Mouse (Mus musculus) urinary bladder, postnatal 14 days (tissue): ENCODE measurements at regions not wholly inside any gene's neighbourhood (a gene's known extent, or its start where the extent isn't known, plus 50 kb on each side); places are given as distances from the start of the nearest gene placed in this dataset.
A peak's percentile ranks its signal among the peaks of the same experiment; 100 is the strongest.

ENCODE experiments used
- DNase-seq: peaks from one replicate; pipeline ENCODE4 v3.0.0; 2021; ENCODE audit warnings: low spot score

DNA sequence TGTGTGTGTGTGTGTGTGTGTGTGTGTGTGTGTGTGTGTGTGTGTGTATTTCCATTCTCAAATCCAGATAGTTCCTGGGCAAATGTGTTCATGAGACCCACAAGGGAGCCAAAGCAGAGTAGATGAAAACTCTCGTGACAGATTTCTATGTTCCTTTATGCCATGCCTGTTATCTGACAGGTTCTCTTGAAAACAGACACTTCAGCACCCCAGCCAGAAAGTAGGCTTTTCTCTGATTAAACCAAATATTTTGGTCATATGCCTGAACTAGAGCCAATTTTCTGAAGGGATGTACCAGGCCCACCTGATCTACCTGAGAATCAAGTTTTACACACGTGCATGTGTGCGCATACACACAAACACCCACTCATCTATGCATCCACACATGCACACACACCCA, 95.5 kb downstream of the Psat1 start:
- DNase-seq, result no peak

DNA sequence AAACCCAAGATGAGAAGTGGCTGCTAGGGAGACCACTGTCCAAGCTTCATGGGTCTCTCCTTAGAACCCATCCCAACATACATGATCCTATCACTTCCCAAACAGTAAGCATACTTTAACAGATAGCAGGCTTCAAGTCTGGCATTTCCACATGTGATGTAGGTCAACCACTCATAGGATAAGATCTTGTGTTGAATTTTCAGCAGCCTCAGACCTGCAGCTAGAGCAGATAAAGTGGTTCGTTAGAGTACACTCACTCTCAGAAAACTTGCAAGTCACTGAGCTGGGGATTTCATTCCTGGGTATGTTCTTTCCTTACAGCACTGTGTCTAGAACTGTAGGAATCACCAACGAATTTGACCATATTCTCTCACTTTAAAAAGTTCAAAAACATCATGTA, 96.4 kb downstream of the Psat1 start:
- no peak for DNase-seq

DNA sequence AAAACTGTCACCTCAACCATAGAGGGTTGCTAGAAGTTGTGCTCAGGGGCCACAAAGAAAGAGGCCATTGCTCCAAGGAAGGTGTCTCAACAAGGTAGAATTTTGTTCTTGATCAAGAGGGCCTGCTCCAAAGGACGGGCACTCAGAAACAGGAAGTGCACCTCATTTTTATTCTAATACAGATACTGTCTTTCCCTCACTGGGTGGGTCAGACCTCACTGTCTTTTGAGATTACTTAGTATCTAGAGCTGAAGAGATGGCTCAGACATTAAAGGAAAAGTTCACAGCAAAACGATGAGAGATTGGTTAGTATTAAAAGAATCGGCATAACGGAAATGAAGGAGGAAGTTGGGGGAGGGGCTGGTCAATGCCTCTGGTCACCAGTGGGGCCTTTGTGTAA, 97.9 kb downstream of the Psat1 start:
- no peak for DNase-seq

DNA sequence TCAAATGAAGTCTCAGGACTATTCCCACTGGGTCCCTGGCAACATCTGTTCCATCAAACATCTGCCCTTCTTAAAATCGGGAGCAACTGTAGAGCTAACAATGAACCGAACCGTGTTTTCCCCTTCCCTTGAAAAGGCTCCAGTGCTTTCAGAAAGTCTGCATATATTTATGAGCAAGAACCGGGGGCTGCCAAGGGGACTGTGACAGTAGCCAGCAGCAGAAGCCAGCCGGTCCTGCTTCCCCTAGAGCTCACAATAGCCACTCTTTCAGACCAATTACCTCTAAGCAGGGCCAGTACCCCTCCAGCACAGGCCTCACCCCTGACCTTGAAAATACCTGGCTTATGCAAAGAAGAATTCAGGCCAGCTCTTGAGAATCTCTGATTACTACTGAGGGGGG, 108.8 kb downstream of the Psat1 start:
- DNase-seq, result no peak

DNA sequence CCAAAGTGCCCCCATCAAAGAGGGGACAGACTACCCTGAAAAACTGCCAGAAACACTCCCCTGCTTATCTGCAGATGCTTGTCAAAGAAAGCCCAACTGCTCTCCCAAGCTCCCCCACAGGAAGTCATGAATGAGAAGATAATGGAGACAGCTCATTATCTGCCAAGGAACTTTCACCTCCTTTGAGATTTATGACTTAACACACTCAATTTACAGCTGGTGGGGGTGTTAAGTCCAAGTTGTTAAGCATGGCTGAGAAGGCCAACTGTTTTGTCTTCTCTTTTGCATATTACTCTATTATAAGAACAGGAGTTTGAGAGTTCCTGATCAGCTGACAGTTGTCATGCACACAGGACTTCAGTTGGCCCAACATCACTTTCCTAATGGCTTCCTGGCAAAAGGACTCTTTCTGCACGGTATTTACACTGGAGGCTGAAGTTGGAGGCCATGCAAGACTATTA, 109.4 kb downstream of the Psat1 start:
- no peak for DNase-seq

DNA sequence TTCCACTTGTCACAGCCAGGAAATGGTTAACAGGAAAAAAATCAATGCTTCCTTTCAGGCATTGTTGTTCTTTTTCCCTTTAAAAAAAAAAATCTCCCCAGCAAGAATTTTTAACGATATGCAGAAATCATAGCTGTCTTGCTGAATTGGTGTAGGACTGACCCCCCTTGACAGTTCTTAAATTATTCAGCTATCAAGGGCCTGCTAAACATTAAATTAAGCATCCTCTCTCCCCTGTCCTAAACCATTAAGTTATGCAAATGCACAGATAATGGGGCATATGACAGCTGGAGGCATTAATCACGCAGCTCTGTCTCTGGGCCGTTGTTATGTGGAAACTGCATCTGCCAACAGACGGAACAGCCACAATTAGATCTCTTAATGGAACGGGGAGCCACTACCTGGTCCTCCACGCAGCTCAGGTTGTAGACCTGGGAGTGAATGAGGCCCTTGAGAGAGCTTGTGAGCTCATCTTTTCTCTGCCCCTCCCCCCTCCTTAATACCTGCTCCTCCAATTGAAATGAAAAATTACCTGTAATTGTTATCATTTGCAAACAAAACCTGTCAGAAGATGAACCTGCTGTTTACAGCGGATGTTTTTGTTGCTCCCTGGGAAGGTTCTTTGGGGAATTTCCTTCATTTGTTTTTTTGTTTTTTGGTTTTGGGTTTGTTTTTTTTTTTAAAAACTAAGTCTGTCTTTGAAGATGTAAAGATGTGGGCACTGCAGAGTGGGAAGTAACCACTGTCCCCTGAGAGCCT, 110.0 kb downstream of the Psat1 start:
- no peak for DNase-seq

DNA sequence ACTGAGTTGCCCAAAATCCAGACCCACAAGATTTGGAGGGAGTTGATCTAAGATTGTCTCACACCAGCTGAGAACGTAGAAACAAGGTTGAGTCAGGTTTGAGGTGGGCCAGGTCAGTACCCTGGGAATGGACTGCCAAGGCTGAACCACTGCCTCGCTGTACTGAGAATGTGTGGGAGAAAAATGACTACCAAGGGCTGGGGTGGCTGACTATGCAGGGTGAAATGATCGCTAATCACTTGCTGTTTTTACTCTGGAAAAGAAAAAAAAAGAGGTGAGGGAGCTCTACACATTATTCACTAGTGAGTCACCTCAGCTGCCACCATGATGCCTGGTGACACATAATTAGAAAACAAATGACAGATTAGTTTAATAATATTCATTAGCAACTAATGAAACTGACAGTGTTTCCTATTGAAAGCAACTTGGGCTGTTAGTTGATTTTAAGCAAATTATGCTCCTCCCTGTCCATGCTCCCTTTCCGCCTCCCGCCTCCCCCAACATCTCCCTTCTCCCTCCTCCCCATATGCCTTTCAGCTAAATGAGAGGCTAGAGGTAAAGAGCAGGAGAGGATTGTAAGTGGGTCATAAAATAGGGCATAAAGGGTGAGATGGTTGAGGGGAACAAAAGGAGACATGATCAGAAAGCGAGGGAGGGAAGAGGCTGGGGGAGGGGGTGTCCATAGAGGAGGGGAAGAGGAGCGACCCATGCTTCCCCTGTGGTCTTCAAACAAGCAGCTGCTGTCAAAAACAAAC, 110.8 kb downstream of the Psat1 start:
- DNase-seq, result no peak

DNA sequence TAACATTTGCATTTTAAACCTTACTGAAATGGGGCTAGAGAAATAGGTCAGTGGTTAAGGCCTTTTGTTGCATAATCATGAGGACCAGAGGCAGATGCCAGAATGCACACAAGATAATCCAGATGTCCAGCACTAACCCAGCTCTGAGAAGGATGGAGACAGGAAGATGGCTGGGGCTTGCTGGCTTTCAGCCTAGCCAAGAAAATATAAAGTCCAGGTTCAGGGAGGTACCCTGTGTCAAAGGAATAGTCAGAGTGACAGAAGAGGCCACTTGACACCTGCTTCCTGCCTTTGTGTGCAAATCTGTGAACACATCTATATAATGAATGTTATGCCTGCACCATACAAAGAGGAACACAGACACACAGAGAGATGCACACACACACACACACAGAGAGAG, 116.8 kb downstream of the Psat1 start:
- DNase-seq, result no peak

DNA sequence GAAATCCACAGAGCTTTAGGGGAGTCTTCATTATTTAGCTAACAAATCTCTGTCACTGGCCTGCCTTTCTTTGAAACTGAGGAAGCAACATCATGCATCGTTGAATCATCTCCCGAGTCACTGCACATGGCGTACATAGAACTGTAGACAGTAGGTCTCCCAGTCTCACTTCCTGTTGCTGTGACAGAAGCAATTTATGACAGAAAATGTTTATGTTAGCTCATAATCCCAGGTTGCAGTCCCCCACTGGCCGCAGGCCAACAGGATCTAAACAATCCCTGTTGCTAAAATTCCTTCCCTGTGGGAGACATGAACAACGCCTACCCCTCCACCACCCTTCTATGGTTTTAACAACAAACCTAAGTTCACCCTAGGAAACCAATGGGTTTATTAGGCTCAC, 118.0 kb downstream of the Psat1 start:
- no peak for DNase-seq

DNA sequence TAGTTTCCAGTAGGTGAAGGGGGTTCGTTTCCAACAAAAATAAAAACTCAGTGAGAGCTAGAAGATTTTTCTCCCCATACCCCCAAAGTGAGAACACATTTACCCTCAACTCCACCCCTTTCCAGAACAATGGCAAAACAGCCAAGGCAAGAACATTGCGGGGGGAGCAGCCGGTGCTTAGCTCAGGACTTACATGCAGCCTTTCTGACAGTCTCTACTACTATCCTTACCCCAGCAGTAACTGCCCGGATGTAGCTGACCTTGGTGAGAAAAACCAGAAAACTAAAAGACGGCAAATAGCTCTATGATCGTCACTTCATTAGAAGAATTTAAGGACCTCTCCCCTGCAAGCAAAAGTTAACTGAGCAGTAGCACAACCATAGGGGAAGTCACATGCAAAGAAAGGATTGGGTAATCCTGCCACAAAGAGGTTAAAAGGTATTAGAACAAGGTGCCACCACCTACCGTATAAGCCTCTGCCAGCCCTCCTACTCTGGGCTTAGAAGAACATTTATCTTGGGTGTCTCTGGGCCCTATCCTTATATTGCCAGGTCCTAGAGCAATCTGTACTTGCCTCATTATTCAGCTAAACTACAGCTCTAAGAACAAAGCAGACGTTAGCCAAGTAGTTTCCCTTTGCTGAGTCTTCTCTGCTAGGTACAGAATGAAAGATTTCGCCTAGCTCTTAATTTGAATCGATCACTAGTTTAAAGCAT, 119.0 kb downstream of the Psat1 start:
- no peak for DNase-seq

DNA sequence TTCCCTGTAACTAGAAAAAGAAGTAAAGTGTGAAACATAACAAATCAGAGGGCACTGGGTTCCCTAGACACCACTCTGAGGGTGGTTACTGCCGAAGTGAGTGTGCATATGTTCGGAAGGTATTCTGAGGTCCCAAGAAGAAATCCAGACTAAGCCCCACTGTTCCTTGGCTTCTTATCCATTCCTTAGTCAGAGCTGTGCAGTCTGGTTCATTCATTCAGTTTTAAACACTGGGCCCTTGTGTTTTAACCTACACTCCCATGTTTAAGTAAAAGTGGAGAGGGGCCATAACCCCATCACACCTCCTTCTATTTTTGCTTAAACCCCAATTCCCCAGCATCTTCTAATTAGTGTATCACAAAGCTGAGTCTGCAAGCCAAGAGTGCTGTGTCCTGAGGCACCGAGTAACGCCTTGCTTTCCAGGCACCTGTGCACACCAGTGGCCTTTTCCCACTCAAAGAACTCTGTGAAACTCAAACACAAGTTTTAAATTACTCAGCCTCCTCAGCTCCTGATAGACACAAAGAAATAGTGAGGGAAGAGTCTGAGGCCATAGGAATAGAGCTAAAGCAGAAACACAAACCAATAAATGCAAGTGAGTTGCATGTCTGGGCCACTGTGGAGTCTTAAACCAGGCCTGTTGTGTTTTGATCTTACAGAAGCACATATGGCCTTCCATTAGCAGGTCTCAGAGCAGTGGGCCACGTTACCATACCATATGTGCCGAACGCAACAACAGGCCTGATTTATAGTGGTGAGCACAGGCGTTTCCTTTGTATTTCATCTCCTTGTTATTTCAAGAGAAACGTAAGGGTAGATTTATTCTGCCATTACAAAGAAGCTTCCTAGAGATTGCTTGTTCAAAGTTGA, 119.8 kb downstream of the Psat1 start:
- no peak for DNase-seq

DNA sequence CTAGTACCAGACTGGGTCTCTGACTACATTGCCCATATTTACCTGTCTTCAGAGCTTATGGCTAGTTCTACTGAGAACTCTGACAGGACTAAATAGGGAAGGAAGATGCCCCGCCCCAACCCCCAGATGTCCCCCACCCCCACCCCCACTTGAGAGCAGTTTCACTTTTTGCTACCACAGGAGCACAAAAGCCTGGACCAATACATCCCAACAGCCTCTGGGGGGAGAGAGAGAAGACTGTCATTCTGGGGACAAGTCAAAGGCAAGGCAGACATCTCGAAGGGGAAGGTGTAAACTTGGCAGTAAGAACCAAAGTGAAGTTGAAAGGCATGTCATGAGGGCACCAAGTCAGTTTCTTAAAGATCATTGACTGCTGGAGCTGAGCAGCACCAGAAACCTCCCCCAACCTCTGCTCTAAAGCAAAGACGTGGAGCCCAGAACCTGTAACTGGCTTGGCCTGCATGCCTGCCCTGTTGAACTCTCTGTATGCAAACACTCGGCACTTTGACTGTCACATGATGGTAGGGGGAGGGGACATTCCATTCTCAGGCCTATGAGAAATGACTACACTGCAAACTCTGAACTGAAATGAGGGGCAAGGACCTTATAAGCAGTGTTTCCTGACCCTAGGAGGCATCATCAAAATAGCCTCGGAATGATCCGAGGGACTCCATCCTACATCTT, 123.3 kb downstream of the Psat1 start:
- DNase-seq, result no peak

DNA sequence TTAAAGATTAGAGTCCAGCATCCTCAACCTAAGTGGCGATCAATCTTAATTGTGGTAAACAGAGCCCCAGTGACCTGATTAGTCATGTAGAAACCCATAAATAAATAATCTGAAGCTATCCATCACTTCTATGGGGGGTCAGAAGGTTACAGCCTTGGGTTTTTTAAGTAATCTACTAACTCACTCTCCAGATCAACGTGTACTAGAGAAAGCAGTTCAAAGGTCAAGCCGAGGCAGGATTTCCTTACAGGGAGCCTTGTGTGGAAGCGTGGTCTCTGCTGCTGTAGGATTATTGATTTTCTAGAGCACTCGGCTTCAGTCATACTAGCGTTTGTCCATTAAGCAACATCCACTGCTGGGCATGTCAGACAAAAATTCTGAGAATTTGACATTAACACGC, 127.1 kb downstream of the Psat1 start:
- DNase-seq, result no peak

DNA sequence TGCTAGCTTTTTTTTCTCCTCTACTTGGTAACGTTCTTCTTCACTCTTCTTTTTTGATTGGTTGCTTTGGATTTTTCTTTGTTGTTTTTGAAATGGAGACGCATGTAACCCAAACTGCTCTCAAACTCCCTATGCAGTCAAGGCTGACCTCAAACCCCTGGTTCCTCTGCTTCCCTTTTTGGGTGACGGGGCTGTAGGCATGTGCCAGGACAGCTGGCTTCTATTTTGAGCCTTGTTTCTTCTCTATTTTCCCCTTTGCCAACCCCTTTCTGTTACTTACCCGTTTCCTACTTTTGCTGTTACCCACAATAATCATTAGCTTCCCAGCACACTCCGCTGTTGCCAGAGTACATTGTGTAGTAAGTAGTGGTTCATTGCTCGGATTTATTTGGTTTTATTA, 132.0 kb downstream of the Psat1 start:
- DNase-seq, result no peak

DNA sequence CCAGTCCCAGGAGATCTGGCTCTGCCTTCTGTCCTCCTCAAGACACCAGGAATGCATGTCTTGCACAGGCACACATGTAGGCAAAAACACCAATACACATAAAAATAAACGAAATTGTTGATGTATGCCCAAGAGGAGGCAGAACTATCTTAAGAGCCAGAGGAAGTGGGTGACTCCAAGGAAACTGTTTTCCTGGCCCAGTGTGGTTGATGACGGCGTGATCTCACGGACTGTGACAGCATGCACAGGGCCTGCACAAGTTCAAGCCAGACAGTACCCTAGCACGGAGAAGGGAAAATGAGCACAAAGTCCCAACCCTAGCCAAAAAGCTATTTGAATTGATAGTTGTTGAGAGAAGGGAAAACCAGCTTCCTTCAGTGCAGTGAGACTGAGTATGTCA, 138.1 kb downstream of the Psat1 start:
- DNase-seq, result no peak

DNA sequence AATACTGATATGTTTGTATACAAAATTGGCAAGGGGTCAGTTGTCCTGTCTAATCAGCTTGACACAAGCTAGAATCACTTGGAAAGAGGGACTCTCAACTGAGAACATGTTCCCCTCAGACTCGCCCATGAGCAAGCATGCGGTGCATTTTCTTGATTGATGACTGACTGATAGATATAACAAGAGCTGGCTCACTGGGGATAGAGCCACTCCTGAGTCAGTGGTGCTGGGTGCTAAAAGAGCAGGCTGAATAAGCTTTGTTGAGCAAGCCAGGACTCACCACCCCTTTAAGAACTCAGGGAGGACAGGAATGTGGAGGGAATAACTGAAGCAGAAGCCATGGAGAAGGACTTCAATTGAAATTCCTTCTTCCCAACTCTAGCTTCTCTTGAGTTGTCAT, 139.5 kb downstream of the Psat1 start:
- DNase-seq, result no peak

DNA sequence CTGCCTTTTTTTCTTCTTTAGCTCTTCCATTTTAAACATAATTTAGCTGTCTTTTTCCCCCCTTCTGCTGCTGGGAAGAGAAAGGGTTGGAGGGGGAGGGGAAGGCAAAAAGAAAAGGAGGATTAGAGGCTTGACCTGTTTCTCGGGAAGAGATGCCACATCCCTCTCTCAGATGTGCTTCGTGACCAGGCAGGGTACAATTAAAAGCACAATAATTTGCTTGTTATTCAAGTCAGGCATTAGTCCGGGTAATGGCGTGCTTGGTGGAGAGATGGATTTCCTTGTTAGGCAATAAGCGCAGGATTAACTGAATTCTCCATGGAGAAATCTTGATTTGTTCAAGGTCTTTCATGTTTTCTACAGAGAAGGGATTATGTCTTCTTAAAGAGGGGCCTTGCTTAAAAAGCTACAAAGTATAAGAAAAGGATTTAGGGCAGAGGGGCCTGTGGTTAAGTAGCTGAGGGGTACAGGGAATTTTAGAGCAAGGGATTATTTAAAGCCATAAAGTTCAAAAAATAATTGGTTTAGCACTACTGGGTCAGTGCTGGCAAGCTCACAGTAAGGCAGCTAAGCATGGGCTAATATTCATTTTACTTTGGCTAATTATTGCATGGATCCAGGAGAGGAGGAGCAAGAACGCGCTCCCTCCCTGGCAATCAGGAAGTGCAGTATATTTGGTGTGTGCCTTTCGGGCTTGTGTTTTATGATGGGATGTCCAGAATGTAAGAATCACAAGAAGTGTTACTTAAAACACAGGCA, 143.8 kb downstream of the Psat1 start:
- no peak for DNase-seq

DNA sequence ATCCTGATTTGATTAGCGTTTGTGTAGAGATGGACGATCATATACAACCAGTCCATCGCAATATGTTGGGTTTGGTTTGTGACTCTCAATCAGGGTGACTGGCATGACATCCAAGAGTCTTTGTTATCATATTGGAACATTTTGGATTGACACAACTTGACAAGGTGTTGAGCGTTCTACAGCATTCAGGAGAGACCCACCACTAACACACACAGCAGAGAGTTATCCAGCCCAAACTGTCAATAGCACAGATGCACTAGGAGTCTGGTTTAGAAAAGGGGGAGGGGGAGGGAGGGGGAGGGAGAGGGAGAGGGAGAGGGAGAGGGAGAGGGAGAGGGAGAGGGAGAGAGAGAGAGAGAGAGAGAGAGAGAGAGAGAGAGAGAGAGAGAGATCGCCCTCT, 144.5 kb downstream of the Psat1 start:
- no peak for DNase-seq

DNA sequence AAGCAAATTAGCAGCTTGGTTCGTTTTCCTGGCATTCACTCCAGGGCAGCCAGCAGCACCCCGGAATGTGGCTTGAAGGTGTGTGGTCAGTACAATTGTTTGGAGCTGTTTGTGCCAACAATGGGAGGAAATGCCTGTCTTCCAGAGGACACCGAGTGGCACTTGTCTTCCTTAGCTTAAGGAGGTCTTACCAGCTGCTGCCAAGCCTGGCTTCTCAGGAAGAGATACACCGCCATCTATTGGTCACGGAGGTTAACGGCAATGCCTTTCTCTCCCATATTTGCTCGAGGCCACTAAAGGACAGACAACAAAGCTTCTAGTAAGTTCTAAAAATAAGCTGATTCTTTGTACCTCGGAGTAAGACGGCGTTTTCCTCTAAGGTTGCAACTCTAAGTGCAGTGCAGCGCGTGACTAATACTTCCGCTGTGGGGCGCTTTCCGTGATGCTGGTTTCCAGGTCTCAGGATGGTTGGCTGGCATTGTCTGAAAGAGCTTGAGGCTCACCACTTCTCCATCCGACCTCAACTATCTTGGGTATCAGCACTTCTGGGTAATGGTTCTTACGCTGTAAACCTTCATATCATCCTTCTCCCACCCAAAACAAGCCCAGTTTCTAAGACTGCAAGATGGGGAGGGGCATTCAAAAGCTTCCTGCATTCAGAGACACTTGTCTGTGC, 145.2 kb downstream of the Psat1 start:
- peak; percentile 74 for DNase-seq
